Mouse (Mus musculus) right cerebral cortex, postnatal 14 days (tissue): ENCODE results near the gene Fip1l1.

Experiments used
- DNase-seq: peaks from one replicate; pipeline ENCODE4 v3.0.0; 2022

Fip1l1 gene

DNA sequence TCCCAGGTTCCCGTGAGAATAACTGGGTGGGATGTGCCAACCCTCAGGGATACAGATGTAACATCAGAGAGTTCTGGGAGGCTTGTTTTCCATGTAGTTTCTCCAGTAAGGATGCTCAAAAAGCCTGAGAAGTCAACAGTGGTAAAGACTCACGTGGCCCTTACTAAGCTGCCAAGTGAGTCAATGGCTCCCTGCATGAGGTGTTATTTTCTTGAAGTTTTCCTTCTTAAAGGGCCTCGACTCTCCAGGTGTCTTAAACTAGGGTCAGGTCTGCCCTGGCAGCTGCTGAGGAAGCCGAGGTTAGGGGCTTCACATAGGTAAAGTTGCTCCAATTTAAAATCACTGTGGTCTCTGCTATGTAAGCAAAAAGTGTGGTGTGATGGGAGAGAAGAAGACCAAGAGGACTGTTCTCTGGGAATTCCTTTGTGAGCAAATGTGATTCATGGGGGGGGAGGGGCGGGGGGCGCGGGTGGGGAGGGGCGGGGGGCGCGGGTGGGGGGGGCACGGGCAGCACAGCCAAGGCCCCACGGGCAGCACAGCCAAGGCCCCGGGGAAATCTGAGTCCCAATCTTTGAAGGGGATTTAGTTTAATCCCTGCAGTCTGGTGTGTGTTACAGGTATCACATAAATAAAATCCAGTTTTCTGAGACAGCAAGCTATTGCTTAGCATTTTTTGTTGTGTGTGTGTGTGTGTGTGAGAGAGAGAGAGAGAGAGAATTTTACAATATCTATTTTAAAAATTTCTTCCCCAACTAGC lies 82.7 kb downstream of the Fip1l1 start:
- no peak for DNase-seq

GRCm38 (mm10) chr5:74618573-74619059 lies 83.4 kb downstream of the Fip1l1 start:
- no peak for DNase-seq

- no peak for DNase-seq
Observed at GRCm38 (mm10) chr5:74621691-74622470, 86.6 kb downstream of the Fip1l1 start.

DNA sequence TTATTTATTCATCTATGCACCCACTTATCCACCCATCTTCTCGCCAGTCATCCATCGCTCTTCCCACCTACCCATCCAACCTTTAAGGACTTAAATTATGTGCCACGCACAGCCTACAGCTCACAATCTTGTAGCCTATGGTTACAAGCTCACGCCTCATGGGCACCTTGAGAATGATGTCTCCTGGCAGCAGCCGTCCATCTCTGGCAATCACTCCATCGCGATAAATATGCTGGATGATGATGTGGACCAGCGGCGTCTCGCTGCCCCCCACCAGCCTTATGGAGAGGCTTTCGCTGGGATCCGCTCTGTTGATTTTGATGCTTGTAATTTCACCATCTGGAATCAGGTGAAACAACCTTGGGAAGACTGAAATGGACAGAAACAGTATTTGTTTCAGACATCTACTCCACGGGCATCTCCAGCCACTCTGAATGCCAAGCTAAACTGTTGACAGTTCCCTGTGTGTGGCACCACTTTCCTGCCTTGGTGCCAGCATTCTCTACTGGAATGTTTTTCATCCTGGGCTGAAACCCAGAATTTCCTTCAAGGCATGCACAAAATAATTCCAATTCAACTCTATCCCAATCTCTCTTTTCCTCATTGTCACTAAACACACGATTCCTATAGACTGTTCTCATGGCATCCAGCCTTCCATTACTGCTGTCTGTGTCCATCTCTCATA lies 88.2 kb downstream of the Fip1l1 start:
- DNase-seq, result no peak

DNA sequence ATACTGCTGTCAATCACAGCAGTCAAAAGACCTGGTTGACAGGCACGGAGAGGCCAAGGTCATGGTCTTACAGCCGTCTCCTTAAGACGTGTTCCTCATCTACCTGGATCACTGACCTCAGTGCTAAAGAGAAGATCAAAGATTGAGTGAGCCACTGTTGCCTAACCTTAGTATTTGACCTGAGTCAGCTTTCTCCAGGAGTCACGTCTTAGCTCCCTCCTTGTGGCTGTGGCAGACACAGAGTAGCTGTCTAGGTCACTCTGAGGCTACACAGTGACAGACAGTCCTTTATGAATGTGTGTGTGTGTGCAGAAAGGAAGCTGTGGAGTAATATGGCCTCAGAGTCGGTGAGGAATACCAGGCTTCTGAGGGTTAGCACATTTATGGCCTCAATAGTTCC lies 89.1 kb downstream of the Fip1l1 start:
- no peak for DNase-seq

DNA sequence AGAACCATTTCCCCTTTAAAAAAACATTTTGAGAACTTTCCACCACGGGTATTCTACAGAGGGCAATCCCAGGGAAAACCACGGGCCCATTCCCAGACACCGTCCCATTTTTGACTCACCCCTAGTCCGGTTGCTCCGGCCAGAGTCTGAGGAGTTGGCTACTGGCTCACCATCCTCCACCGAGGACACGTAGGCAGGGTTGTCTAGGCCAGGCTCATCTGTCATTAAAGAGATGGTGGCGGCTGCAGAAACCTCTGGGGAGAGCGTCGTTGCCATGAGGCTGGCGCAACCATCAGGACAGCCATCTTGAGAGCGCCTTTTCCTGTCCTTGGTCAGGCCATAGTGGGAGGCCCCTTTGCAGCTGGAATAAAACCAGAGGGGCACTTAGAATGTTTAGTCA lies 92.8 kb downstream of the Fip1l1 start:
- no peak for DNase-seq

- no peak for DNase-seq
Observed at GRCm38 (mm10) chr5:74632369-74633114, 97.3 kb downstream of the Fip1l1 start.

GRCm38 (mm10) chr5:74633453-74633852 lies 98.2 kb downstream of the Fip1l1 start:
- no peak for DNase-seq

- DNase-seq, result no peak
Observed at GRCm38 (mm10) chr5:74634391-74634790, 99.1 kb downstream of the Fip1l1 start.

- peak; percentile 42 for DNase-seq
Observed at GRCm38 (mm10) chr5:74639516-74639915, 104.3 kb downstream of the Fip1l1 start.

DNA sequence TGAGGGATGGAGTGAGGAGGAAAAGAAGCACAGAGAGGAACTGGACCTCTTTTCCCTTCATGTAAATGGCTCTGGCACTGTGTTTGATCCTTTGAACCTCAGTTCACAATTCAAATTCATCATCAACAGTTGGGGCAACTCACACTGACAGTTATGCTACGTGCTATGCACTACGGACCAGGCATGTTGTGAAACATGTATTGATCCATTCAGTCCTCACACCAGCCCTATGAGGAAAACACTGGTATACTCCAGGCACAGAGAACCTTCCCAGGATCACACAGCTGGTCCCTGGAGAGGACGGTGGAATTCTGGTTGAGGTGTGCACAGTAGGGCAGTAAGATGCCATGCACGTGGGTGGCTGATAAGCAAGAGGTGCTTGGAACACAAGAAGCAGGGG lies 105.3 kb downstream of the Fip1l1 start:
- no peak for DNase-seq

DNA sequence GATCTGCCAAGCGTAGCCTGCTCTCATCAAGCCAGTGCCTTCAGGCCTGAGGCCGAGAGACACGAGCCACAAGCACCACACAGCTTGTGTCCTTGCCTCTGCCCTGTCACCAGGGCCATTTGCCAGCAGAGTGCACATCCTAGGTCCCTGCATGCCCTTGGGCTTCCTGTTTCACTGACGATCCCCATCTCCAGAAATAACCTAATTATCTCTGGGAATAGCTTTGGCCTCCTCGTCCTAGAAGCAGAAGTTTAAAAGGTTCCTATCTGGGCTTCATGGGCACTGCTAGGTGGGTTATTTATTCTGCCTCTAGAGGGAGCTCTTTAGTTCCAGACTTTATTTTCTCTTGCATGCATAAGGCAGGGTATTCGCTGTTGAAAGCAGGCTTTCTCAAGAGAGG lies 105.8 kb downstream of the Fip1l1 start:
- no peak for DNase-seq

GRCm38 (mm10) chr5:74642291-74642690 lies 107.0 kb downstream of the Fip1l1 start:
- no peak for DNase-seq

- no peak for DNase-seq
Observed at GRCm38 (mm10) chr5:74647584-74647984, 112.3 kb downstream of the Fip1l1 start.

DNA sequence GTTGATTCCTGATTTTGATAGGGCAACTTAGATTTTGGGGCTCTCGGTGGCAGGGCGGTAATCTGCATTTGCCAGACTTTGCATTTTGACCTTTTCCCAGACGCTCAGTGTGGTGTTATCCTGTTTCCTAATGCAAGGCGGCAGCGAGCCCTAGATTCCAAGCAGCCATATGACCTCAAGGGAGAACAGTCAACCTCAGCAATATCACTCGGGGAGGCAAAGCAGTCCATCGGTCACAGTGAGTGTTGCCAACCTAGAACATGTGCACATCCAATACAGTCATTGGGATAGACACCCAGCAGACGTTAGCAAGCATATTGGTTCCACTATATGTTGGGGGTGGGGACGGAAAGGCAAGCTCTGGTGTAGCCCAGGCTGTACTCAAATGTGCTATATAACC lies 113.0 kb downstream of the Fip1l1 start:
- DNase-seq, result no peak
